Mouse (Mus musculus): Measurements from ENCODE around the gene Socs3.

Gene Socs3

DNA sequence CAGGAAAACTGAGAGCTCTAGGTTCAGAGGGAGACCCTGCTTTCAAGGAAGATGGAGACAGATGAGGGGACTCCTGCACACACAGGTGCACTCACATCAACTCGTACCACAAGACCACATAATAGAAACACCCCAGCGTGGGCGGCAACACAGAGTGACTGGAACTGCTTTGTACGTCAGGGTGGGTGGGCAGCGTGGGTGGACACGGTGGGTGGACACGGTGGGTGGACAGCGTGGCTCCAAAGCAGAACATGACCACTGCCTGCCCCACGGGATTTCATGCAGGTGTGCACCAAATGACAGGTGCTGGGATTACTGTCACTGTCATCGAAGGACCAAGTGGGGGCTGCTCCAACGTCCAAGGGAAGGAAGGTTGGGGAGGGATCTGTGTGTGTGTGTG, 51.3 kb downstream of the Socs3 start:
- no peak for DNase-seq
